Mouse (Mus musculus) liver, postnatal 0 days (tissue): Measurements from ENCODE around the gene Snx14. TPM values are rescaled to one million over a fixed set of nuclear protein-coding genes. Genes with fewer than 3 reads are reported as not detected.

ENCODE experiments used
- ATAC-seq: fragments of 200-750 bp; cut with Nextera tagmentation; 2 replicates; pipeline ENCODE4 v1.8.0; 2017; ENCODE audit warnings: mild to moderate bottlenecking, moderate library complexity
- DNase-seq: peaks from one replicate; pipeline ENCODE4 v3.0.0-alpha.2; 2016
- H3K27ac ChIP-seq: fragments of 300-500 bp; sonication (generic); 2 replicates; pipeline ENCODE4 v1.5.1; 2014; ENCODE audit warnings: antibody characterized with exemption, moderate library complexity, mild to moderate bottlenecking, low read depth
- H3K27me3 ChIP-seq: fragments of 300-500 bp; sonication (generic); 2 replicates; pipeline ENCODE4 v1.6.1; 2014; ENCODE audit warnings: low read length, control low read depth, mixed read lengths; ENCODE audit not compliant: insufficient read depth
- H3K36me3 ChIP-seq: fragments of 300-500 bp; sonication (generic); replicated peaks from 2 replicates; pipeline ENCODE4 v1.6.1; 2014; ENCODE audit warnings: mild to moderate bottlenecking, control low read depth, low read length, moderate library complexity, mixed read lengths; ENCODE audit not compliant: insufficient read depth
- H3K4me1 ChIP-seq: fragments of 300-500 bp; sonication (generic); 2 replicates; pipeline ENCODE4 v1.6.1; 2014; ENCODE audit warnings: antibody characterized with exemption, mild to moderate bottlenecking, control low read depth; ENCODE audit not compliant: insufficient read depth
- H3K4me2 ChIP-seq: fragments of 300-500 bp; sonication (generic); 2 replicates; pipeline ENCODE4 v1.6.1; 2014; ENCODE audit warnings: low read depth, mild to moderate bottlenecking, low read length, moderate library complexity, mixed read lengths
- H3K4me3 ChIP-seq: fragments of 300-500 bp; sonication (generic); 2 replicates; pipeline ENCODE4 v1.5.1; 2014; ENCODE audit warnings: low read depth, low read length
- H3K9ac ChIP-seq: fragments of 300-500 bp; sonication (generic); replicated peaks from 2 replicates; pipeline ENCODE4 v1.6.1; 2014; ENCODE audit warnings: mild to moderate bottlenecking, moderate library complexity
- H3K9me3 ChIP-seq: fragments of 300-500 bp; sonication (generic); 2 replicates; pipeline ENCODE4 v1.6.1; 2016; ENCODE audit warnings: mild to moderate bottlenecking, control low read depth, low read length, mixed read lengths
- CTCF ChIP-seq: sonication (generic); IDR thresholded peaks from 2 replicates; pipeline ENCODE4 v1.5.1; 2016; ENCODE audit warnings: antibody characterized with exemption, low read depth
- EP300 ChIP-seq: IDR thresholded peaks from 2 replicates; pipeline ENCODE4 v1.6.1; 2016; ENCODE audit warnings: antibody characterized with exemption, low read depth, mild to moderate bottlenecking
- WGBS: fragments of 180-500 bp; shearing (Covaris S2); extraction: QIAGEN DNeasy Blood & Tissue Kit; methylation state at CpG from one replicate; pipeline ENCODE4 v1.1.7; 2014; ENCODE audit not compliant: insufficient replicate concordance; 5-methylcytosine and 5-hydroxymethylcytosine counted together
- polyA plus RNA-seq: library from polyadenylated mRNA; unstranded; fragments of >200 nt; fragmentation: Nextera tagmentation; extraction: Ambion mirVana; gene quantifications from 2 replicates; pipeline ENCODE4 v1.2.1, GENCODE M21; 2015

Gene Snx14
- polyA plus RNA-seq, 1 experiment from 2014 or later: 7.9 TPM

GRCm38 (mm10) chr9:88357173-88357572 lies 81.6 kb downstream of the Snx14 start:
- TF ChIP-seq EP300: no peak
- TF ChIP-seq CTCF: no peak
- no peak overlapping the region for H3K4me3 ChIP-seq

GRCm38 (mm10) chr9:88353459-88353858 lies 85.3 kb downstream of the Snx14 start:
- no peak overlapping the region for H3K4me2 ChIP-seq

More at GRCm38 (mm10) chr9:88357173-88357572, 81.6 kb downstream of the Snx14 start:
- no peak for DNase-seq
- 34% methylated on average over 3 of the region's 3 CpGs for WGBS
- no peaks in the 10 kb centered on the region for H3K9me3 ChIP-seq
- 0 out of 2 replicates have a peak, but pooled peaks cover 3% of the 10 kb centered on the region for H3K4me1 ChIP-seq
- no peak overlapping the region for H3K9ac ChIP-seq
- H3K4me2 ChIP-seq: no peak overlapping the region
- no peaks in the 10 kb centered on the region for H3K36me3 ChIP-seq
- H3K27ac ChIP-seq: no peak overlapping the region
- ATAC-seq: no peak
- no peaks in the 10 kb centered on the region for H3K27me3 ChIP-seq

GRCm38 (mm10) chr9:88352741-88353140 lies 86.0 kb downstream of the Snx14 start:
- H3K9ac ChIP-seq: no peak overlapping the region
- 69% methylated on average over 6 of the region's 6 CpGs for WGBS
- DNase-seq: no peak
- H3K36me3 ChIP-seq: no peaks in the 10 kb centered on the region
- no peaks in the 10 kb centered on the region for H3K27me3 ChIP-seq
- no peaks in the 10 kb centered on the region for H3K9me3 ChIP-seq
- TF ChIP-seq EP300 (no peak), CTCF (no peak)
- H3K27ac ChIP-seq: no peak overlapping the region
- peaks cover 3% of the 10 kb centered on the region; the same call in 1 of the 2 replicates for H3K4me1 ChIP-seq
- H3K4me2 ChIP-seq: no peak overlapping the region
- ATAC-seq: no peak
- H3K4me3 ChIP-seq: no peak overlapping the region

More at GRCm38 (mm10) chr9:88353459-88353858, 85.3 kb downstream of the Snx14 start:
- no peak for DNase-seq
- Histone ChIP-seq H3K36me3 (no peaks in the 10 kb centered on the region), H3K27ac (no peak overlapping the region), H3K27me3 (no peaks in the 10 kb centered on the region), H3K4me3 (no peak overlapping the region), H3K4me1 (peaks cover 3% of the 10 kb centered on the region; the same call in 1 of the 2 replicates), H3K9me3 (no peaks in the 10 kb centered on the region), H3K9ac (no peak overlapping the region)
- no peak for ATAC-seq
- TF ChIP-seq EP300 (no peak), CTCF (no peak)
- WGBS: 80% methylated on average over 7 of the region's 7 CpGs

GRCm38 (mm10) chr9:88351163-88351562 lies 87.6 kb downstream of the Snx14 start:
- TF ChIP-seq EP300: no peak
- TF ChIP-seq CTCF: no peak
- no peak overlapping the region for H3K9ac ChIP-seq
- H3K27me3 ChIP-seq: no peaks in the 10 kb centered on the region
- peaks cover 8% of the 10 kb centered on the region for H3K4me1 ChIP-seq
- H3K27ac ChIP-seq: no peak overlapping the region
- no peaks in the 10 kb centered on the region for H3K36me3 ChIP-seq
- ATAC-seq: no peak
- no peak for DNase-seq
- H3K9me3 ChIP-seq: no peaks in the 10 kb centered on the region
- WGBS: 59% methylated on average over 3 of the region's 3 CpGs
- no peak overlapping the region for H3K4me2 ChIP-seq
- H3K4me3 ChIP-seq: no peak overlapping the region

GRCm38 (mm10) chr9:88350317-88350716 lies 88.4 kb downstream of the Snx14 start:
- no peak overlapping the region for H3K27ac ChIP-seq
- no peak overlapping the region for H3K9ac ChIP-seq
- H3K9me3 ChIP-seq: no peaks in the 10 kb centered on the region
- TF ChIP-seq EP300 (no peak), CTCF (no peak)
- ATAC-seq (no peak), DNase-seq (no peak)
- WGBS: 68% methylated on average over 1 of the region's 1 CpGs
- peaks cover 8% of the 10 kb centered on the region for H3K4me1 ChIP-seq
- H3K36me3 ChIP-seq: no peaks in the 10 kb centered on the region
- H3K27me3 ChIP-seq: no peaks in the 10 kb centered on the region
- H3K4me2 ChIP-seq: no peak overlapping the region
- H3K4me3 ChIP-seq: no peak overlapping the region

GRCm38 (mm10) chr9:88348623-88349022 lies 90.1 kb downstream of the Snx14 start:
- no peak overlapping the region for H3K4me2 ChIP-seq
- H3K4me1 ChIP-seq: peaks cover 8% of the 10 kb centered on the region
- no peak overlapping the region for H3K9ac ChIP-seq
- H3K4me3 ChIP-seq: no peak overlapping the region
- no peaks in the 10 kb centered on the region for H3K27me3 ChIP-seq
- no peaks in the 10 kb centered on the region for H3K36me3 ChIP-seq
- 42% methylated on average over 6 of the region's 6 CpGs for WGBS
- ATAC-seq: no peak
- no peak for TF ChIP-seq EP300
- no peak for TF ChIP-seq CTCF
- H3K27ac ChIP-seq: no peak overlapping the region
- DNase-seq: no peak
- peaks cover 3% of the 10 kb centered on the region; the same call in 1 of the 2 replicates for H3K9me3 ChIP-seq

- DNase-seq: no peak
- peaks cover 14% of the 10 kb centered on the region for H3K4me1 ChIP-seq
- WGBS: 40% methylated on average over 5 of the region's 5 CpGs
Observed at GRCm38 (mm10) chr9:88346857-88347256, 91.9 kb downstream of the Snx14 start.

More at GRCm38 (mm10) chr9:88346857-88347256, 91.9 kb downstream of the Snx14 start:
- Histone ChIP-seq H3K36me3 (no peaks in the 10 kb centered on the region), H3K9ac (no peak overlapping the region), H3K9me3 (peaks cover 3% of the 10 kb centered on the region; the same call in 1 of the 2 replicates), H3K27me3 (no peaks in the 10 kb centered on the region), H3K4me3 (no peak overlapping the region), H3K4me2 (no peak overlapping the region), H3K27ac (no peak overlapping the region)
- TF ChIP-seq EP300 (no peak), CTCF (no peak)
- no peak for ATAC-seq
